Mouse (Mus musculus): ENCODE data around the gene Gltpd2. TPM values are rescaled to one million over a fixed set of nuclear protein-coding genes. Genes with fewer than 3 reads are reported as not detected.

Gene Gltpd2
- polyA plus RNA-seq (2017; shearing (Covaris generic)) = not detected

DNA sequence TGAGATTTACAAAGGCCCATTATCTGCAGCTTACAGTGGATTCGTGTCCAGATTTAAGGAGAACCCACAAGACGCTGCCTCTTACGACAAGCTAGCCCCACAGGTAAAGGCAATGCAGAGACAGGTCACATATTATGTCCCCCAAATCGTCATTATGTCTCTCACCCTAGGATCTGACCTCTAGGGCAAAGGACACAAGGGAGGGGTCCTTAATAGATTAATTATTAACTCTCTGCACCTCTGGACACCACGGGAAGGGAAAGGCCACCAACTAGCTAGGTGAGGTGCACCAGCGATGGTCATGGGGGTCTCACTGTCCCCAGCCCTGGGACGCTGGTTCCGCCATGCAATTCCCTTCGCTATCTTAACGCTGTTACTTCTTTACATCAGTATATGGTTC lies at the start of gene Gltpd2:
Gltpd2 (plus strand) TSS at position 274 of the 400 bp plus-strand sequence.

DNA sequence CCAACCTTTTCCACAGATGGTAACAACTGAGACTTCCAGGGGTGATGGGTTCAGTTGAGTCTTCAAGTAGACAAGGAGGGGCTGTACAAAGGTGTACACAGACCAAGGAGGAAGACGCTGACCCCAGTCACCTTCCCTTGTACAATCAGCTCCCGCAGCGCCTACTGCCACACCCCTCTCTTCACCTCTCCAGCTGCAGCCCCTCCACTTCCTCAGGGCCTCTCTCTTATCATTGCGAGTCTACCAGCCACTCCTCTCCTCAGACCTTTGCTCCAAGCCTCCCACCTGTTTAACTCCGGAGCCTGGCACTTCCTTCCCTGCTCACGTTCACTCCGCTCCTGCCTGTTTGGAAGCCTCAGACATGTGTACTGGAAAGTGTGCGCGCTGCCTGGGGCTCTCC lies 14.0 kb upstream of the Gltpd2 start, which contains the start of gene Tm4sf5:
Tm4sf5 (plus strand) TSS at position 275 of the 400 bp plus-strand sequence.

DNA sequence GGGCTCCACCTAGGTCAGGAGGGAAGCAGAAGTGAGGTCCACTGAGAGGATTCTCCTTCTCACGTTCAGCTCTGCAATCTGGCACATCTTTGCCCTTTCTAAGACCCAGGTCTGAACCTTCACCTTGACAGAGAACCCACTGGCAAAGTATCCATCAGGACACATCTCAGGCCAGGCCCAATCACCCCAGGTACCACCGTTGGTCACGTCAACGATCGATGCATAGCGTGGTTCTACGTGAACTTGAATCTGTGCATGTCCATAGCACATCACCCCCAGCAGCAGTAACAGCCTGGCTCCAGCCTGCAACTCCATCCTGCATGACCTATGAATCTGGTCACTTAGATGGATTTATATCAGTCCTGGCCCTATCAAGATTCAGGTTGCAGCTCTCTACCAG lies 4.7 kb upstream of the Gltpd2 start, which contains the start of gene Vmo1:
Vmo1 (minus strand) TSS at position 329 of the 400 bp plus-strand sequence.

DNA sequence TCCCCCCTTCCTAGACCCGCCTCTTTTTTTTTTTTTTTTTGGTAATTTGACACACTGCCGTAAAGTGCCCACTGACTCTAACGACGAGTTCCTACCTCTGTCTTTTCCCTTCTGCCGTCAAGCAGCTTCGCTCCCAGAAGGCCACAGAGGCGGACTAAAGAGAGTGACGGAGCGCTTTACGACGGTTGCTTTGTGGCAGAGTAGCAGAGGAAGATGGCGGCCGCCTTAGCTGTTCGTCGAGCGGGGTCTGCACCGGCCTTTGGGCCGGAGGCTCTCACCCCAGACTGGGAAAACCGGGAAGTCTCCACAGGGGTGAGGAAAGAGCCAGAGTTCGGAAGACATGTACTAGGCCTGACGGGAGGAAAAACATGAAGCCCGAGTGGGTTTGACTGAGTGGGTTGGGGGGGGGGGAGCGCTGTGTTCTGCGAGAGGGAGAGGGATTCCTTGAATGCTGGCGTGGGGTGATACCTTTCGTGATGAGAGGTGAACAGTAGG lies 6.2 kb downstream of the Gltpd2 start, which contains the start of gene Psmb6:
Psmb6 (plus strand) TSS at position 184 of the 495 bp plus-strand sequence.

DNA sequence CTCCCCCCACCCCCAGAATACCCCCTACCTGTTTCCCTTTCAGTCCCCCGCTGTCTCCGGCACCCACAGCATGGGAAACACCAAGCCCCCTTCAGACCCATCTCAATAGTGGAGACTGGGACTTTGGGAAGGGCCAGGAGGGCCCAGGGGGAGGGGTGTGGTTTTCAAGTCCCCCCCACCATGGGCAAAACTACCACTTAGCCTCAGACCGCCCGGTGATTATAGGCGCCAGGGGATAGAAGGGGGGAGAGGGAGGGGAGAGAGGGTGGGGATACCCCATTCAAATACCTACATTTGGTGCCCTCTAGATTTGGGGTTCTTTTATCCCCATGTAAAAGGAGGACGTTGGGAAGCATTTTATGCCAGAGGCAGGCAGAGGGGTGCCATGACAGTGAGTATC lies 13.8 kb downstream of the Gltpd2 start, which contains the start of gene Gm40193:
Gm40193 (minus strand) TSS at position 101 of the 400 bp plus-strand sequence.

DNA sequence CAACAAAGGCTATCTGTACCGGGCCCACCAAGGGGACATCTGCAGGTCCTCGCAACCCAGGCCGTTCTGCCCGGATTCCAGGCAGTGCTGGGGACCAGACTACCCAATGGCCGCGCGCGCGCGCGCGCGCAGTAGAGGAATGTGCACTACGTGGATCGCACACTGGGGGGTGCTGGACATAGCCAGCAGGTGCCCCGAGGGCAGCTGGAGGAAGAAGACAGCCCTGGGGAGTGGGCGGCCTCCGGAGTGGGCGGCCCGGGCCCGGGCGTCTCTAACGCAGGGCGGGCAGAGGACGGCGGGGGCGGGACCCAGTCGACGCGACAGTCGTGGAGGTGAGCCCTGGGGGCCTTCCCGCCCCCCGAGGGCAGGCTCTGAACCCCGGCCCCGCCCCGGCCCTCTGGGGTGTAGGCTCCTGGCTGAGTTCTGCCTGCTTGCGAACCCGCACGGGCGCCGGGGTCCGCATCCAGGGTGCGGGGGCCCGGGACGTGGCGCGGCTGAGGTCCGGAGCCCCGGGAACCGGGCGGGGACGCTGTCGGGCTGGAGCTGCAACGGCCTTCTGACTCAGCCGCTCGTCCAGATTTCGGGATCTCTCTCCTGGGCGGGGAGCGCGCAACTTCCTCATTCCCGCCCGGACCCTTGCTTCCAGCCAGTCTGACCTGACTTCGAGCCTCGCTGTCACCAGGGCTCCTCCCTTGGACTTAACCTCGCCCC lies 21.0 kb downstream of the Gltpd2 start, which contains the start of gene Pld2:
Pld2 (plus strand) TSS at position 188 of the 711 bp plus-strand sequence.

DNA sequence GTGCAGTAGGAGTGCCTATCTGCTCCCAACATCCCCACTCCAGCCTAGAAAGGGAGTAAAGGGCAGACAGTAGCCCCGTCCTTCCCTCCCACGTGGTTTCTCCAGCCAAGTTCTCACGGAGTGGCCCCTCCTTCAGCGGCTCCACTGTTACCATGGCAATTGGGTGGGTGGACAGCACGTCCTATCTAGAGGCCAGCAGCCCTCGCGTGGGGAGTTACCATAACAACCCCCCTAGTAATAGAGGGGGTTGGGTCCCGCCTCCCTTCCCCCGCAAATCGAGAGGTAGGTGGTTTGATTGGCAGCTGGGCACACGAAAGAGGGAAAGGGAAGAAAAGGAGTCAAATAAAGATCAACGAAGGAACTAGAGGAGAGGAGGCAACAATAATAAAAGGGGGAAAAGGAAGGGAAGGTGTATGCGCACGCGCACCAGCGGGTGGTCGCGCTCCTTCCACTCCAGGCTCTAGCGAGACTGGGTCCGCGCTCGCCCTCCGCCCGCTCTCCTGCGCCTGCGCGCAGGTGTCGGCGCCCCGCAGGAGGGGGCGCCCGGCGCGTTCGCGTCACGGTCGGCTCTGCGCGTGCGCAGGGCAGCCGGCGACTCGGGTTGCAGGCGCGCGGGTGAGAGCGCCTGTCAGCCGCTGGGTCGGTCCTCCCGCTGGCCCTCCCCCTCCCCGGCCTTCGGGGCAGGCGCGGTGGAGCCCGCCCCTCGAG lies 43.4 kb downstream of the Gltpd2 start, which contains the start of gene Mink1:
Mink1 (plus strand) TSS at position 595 of the 708 bp plus-strand sequence.

Other genes with a start within 250 kb of the Gltpd2 start
- not detected for gene Alox12e, start 196.6 kb upstream of the Gltpd2 start, polyA plus RNA-seq (2017; shearing (Covaris generic))
- gene Alox15, start 167.2 kb upstream of the Gltpd2 start, polyA plus RNA-seq (2017; shearing (Covaris generic)) = 0.41 TPM
- gene Pelp1, start 109.2 kb upstream of the Gltpd2 start, polyA plus RNA-seq (2017; shearing (Covaris generic)) = 16.2 TPM
- 189 TPM for gene Arrb2, start 86.6 kb upstream of the Gltpd2 start, polyA plus RNA-seq (2017; shearing (Covaris generic))
- gene Med11, start 67.3 kb upstream of the Gltpd2 start, polyA plus RNA-seq (2017; shearing (Covaris generic)) = 92.8 TPM
- gene Zmynd15, start 59.8 kb upstream of the Gltpd2 start, polyA plus RNA-seq (2017; shearing (Covaris generic)) = not detected
- 1.0 TPM for gene Cxcl16, start 59.2 kb upstream of the Gltpd2 start, polyA plus RNA-seq (2017; shearing (Covaris generic))
- gene Tm4sf5, start 14.0 kb upstream of the Gltpd2 start, polyA plus RNA-seq (2017; shearing (Covaris generic)) = 3.0 TPM
- gene Vmo1, start 4.6 kb upstream of the Gltpd2 start, polyA plus RNA-seq (2017; shearing (Covaris generic)) = not detected
- gene Psmb6, start 6.2 kb downstream of the Gltpd2 start, polyA plus RNA-seq (2017; shearing (Covaris generic)) = 416 TPM
- gene Gm40193, start 13.7 kb downstream of the Gltpd2 start, polyA plus RNA-seq (2017; shearing (Covaris generic)) = not detected
- 2.6 TPM for gene Pld2, start 20.9 kb downstream of the Gltpd2 start, polyA plus RNA-seq (2017; shearing (Covaris generic))
- gene Mink1, start 43.7 kb downstream of the Gltpd2 start, polyA plus RNA-seq (2017; shearing (Covaris generic)) = 8.6 TPM
- gene 4930544D05Rik, start 96.7 kb downstream of the Gltpd2 start, polyA plus RNA-seq (2017; shearing (Covaris generic)) = 0.50 TPM
- 2.3 TPM for gene Chrne, start 100.0 kb downstream of the Gltpd2 start, polyA plus RNA-seq (2017; shearing (Covaris generic))
- gene Gp1ba, start 119.9 kb downstream of the Gltpd2 start, polyA plus RNA-seq (2017; shearing (Covaris generic)) = 0.10 TPM
- gene Rnf167, start 128.0 kb downstream of the Gltpd2 start, polyA plus RNA-seq (2017; shearing (Covaris generic)) = 454 TPM
- 131 TPM for gene Slc25a11, start 128.3 kb downstream of the Gltpd2 start, polyA plus RNA-seq (2017; shearing (Covaris generic))
- 2,554 TPM for gene Pfn1, start 135.4 kb downstream of the Gltpd2 start, polyA plus RNA-seq (2017; shearing (Covaris generic))
- 22.9 TPM for gene Eno3, start 138.0 kb downstream of the Gltpd2 start, polyA plus RNA-seq (2017; shearing (Covaris generic))
- 91.0 TPM for gene Spag7, start 150.2 kb downstream of the Gltpd2 start, polyA plus RNA-seq (2017; shearing (Covaris generic))
- 53.2 TPM for gene Camta2, start 168.9 kb downstream of the Gltpd2 start, polyA plus RNA-seq (2017; shearing (Covaris generic))
- 0.86 TPM for gene Inca1, start 181.0 kb downstream of the Gltpd2 start, polyA plus RNA-seq (2017; shearing (Covaris generic))
- 0.47 TPM for gene Kif1c, start 181.4 kb downstream of the Gltpd2 start, polyA plus RNA-seq (2017; shearing (Covaris generic))
- 5.8 TPM for gene Zfp3, start 245.0 kb downstream of the Gltpd2 start, polyA plus RNA-seq (2017; shearing (Covaris generic))